Mouse (Mus musculus): Measurements from ENCODE around the gene Chchd6. TPM values are rescaled to one million over a fixed set of nuclear protein-coding genes. Genes with fewer than 3 reads are reported as not detected.

Chchd6 gene
- polyA plus RNA-seq (2012; rRNA removed): 55.4 and 60.1 TPM in 2 replicates

DNA sequence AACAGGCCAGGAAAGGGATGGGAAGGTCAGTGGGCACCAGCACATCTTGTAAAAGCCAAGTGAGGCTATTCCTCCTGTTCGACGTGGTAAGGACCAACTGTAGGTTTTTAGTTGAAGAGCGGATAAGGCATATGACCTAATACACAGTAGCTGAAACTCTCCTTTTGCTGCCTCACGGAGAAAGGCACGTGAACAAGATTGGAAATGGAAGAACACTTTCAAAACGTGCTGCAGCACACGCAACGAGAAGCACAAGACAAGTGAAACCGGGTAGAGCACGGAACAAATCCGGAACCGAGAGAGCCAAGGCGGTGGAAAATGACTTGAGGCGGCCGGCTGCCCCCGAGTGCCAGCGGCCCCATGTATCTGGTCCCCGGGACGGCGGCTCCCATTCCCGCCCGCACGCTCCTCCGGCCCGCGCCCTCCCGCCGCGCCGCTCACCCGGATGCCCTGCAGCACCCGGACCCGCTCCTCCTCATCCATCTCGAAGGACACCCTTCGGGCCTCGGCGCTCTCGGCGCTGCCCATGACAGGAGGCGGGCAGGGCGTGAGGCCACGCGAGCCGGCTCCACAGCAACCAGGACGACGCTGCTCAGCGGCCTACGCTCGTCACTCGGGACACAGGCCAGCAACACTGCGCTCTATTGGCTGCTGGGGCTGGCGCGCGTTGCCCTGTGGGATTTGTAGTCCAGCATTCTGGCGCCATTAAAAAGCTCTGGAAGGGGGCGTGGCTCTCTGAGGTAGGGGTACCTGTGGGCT, at the start of gene Chchd6:
Chchd6 (minus strand) TSS at position 635 of the 759 bp plus-strand sequence.
- TF ChIP-seq CTCF (IDR thresholded peaks at IDR 0.05; ENCODE audit: insufficient read depth, low read length) (no peak), POLR2A (IDR thresholded peaks at IDR 0.05; ENCODE audit: borderline replicate concordance, extremely low read depth, low read depth, low read length) (peak; percentile 36; the same call in 1 of the 2 replicates)
- peak; percentile 95 for DNase-seq
- under 1% methylated on average over 56 of the region's 56 CpGs for WGBS
- H3K4me3 ChIP-seq (replicated peaks; ENCODE audit: extremely low read depth, low read depth, low read length): peak within 1 kb of the TSS; percentile 61
- H3K4me1 ChIP-seq (ENCODE audit: control insufficient read depth, insufficient read depth, low read length): peaks cover 3% of the 10 kb centered on the region; the same call in 1 of the 2 replicates

DNA sequence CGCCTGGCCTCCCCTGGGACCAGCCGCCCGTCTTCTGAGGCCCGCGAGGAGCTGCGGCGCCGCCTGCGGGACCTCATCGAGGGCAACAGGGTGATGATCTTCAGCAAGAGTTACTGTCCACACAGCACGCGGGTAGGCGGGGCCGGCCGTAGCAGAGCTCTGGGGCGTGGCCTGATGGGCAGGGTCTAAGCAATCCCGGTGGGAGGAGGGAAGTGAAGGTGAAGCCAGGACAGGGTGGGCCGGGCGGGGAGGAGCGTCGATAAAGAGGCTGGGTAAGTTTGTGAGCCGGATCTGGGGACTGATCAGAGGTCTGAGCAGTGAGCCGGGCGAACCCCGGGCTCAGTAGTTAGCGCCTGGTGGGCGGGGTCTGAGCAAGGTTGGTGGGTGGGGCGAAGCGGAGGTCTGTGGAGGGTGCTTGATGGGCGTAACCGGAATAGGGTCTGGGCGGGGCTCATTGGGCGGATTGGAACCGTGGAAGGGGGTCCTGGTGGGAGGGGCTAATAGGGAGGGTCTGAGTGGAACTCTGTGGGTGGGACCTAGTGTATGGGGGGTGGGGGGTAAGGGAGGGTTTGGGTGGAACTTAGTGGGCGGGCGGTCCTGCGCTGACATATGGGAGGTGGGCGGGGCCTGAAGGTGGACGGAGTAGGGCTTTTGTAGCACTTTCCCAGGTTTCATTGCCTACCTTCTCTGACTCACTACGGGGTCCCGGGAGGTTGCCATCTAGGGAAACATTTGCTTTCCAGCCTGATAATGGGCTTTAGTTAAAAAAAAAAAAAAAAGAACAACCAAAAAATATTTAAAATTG, 49.0 kb upstream of the Chchd6 start:
- Histone ChIP-seq H3K4me3 (replicated peaks; ENCODE audit: extremely low read depth, low read depth, low read length) (peak overlapping the region; percentile 67), H3K4me1 (ENCODE audit: control insufficient read depth, insufficient read depth, low read length) (no peaks in the 10 kb centered on the region)
- DNase-seq: peak; percentile 93
- WGBS: 1% methylated on average over 41 of the region's 41 CpGs
- no peak for TF ChIP-seq POLR2A (IDR thresholded peaks at IDR 0.05; ENCODE audit: borderline replicate concordance, extremely low read depth, low read depth, low read length)
- no peak for TF ChIP-seq CTCF (IDR thresholded peaks at IDR 0.05; ENCODE audit: insufficient read depth, low read length)

DNA sequence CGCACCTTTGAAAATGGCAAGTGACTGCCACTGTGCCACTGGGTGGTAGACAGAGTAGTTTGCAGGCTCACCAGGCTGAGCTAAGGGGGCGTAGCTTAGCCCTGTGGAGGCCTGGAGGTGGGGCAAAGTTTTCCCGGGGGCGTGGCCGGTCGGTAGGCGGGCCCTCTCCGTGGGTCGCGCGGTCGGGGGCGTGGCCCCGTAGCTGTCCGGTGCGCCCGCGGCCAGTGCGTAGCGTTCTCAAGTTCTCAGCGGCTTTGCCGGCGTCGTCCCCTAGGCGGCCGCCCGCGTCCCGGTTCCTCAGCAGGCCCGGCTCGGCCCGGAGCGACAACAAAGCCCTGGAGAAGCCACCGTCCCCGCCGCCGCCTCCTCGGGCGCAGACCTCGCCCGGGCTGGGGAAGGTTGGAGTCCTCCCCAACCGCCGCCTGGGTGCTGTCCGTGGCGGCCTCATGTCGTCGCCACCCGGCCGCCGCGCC, 48.4 kb upstream of the Chchd6 start, which contains the start of gene Txnrd3:
Txnrd3 (plus strand) TSS at position 191 of the 473 bp plus-strand sequence.
- under 1% methylated on average over 51 of the region's 51 CpGs for WGBS
- TF ChIP-seq POLR2A (IDR thresholded peaks at IDR 0.05; ENCODE audit: borderline replicate concordance, extremely low read depth, low read depth, low read length) (peak; percentile 42; the same call in 1 of the 2 replicates), CTCF (IDR thresholded peaks at IDR 0.05; ENCODE audit: insufficient read depth, low read length) (no peak)

DNA sequence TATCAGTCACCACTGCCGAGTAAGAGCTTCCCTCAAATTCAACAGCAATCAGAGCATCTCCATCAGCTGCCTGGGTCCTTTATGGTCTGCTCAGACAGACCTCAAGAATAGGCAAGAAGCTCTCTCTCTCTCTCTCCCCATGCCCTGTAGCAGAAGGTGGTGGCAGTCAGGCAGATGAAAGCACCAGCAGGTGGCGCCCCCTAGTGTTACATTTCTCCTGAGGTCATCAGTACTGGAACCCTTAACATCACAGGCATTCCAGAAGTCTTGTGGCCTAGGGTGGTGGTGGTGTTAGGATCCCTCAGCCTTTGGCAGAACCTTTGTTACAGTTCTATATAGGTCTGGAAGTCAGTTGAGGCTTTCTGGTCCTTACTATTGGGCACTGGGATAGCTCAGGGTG, 43.6 kb upstream of the Chchd6 start:
- peak; percentile 40 for DNase-seq
- TF ChIP-seq CTCF (IDR thresholded peaks at IDR 0.05; ENCODE audit: insufficient read depth, low read length) (peak; percentile 57), POLR2A (IDR thresholded peaks at IDR 0.05; ENCODE audit: borderline replicate concordance, extremely low read depth, low read depth, low read length) (no peak)
- 43% methylated on average over 2 of the region's 2 CpGs for WGBS

More for the DNA sequence above, 48.4 kb upstream of the Chchd6 start, which contains the start of gene Txnrd3:
- Histone ChIP-seq H3K4me3 (replicated peaks; ENCODE audit: extremely low read depth, low read depth, low read length) (peak within 1 kb of the TSS; percentile 67), H3K4me1 (ENCODE audit: control insufficient read depth, insufficient read depth, low read length) (no peaks in the 10 kb centered on the region)
- DNase-seq: peak; percentile 96

DNA sequence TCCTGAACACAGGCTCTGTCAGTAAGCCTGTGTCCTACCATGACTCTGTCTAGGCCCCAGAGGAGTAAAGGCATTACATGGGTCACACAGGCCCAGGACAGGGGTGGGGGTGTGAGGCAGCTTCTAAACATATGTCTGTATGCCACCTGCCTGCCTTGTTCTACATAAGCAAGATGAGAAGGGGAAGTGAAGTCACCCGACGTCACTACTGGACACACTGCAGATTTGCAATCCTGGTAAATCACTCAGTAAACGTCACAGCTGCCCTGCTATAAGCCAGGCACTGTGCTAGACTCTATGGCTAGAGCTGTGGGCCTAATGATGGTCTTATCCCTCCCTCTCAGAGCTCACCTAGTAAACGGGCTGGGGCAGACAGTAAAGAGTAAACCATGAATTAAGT, 42.5 kb upstream of the Chchd6 start:
- 70% methylated on average over 4 of the region's 4 CpGs for WGBS
- Histone ChIP-seq H3K4me1 (ENCODE audit: control insufficient read depth, insufficient read depth, low read length) (no peaks in the 10 kb centered on the region), H3K4me3 (replicated peaks; ENCODE audit: extremely low read depth, low read depth, low read length) (no peak overlapping the region)
- TF ChIP-seq CTCF (IDR thresholded peaks at IDR 0.05; ENCODE audit: insufficient read depth, low read length) (no peak), POLR2A (IDR thresholded peaks at IDR 0.05; ENCODE audit: borderline replicate concordance, extremely low read depth, low read depth, low read length) (no peak)
- no peak for DNase-seq

More for the DNA sequence above, 43.6 kb upstream of the Chchd6 start:
- Histone ChIP-seq H3K4me1 (ENCODE audit: control insufficient read depth, insufficient read depth, low read length) (no peaks in the 10 kb centered on the region), H3K4me3 (replicated peaks; ENCODE audit: extremely low read depth, low read depth, low read length) (no peak overlapping the region)

DNA sequence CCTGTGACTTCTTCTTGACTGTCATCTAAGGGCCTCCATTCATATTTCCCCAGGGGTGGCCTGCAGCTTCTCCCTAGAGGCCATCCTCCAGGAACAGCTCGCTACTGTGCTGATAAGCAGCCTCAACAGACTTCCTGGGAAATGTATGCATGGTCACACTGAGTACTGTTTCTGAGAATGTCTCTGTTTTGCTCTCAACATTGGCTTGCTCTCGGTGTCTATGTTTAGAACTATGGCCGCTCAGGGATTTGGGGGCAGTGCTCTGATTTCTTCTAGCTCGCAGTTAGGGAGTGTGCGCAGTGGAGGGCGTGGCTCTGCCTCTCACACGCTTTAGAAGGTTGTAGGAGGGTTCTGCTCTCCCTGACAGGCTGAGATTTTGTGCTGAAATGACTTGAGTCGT, 38.9 kb upstream of the Chchd6 start:
- TF ChIP-seq CTCF (IDR thresholded peaks at IDR 0.05; ENCODE audit: insufficient read depth, low read length) (no peak), POLR2A (IDR thresholded peaks at IDR 0.05; ENCODE audit: borderline replicate concordance, extremely low read depth, low read depth, low read length) (no peak)
- H3K4me3 ChIP-seq (replicated peaks; ENCODE audit: extremely low read depth, low read depth, low read length): no peak overlapping the region
- no peaks in the 10 kb centered on the region for H3K4me1 ChIP-seq (ENCODE audit: control insufficient read depth, insufficient read depth, low read length)
- 37% methylated on average over 8 of the region's 8 CpGs for WGBS
- DNase-seq: no peak

DNA sequence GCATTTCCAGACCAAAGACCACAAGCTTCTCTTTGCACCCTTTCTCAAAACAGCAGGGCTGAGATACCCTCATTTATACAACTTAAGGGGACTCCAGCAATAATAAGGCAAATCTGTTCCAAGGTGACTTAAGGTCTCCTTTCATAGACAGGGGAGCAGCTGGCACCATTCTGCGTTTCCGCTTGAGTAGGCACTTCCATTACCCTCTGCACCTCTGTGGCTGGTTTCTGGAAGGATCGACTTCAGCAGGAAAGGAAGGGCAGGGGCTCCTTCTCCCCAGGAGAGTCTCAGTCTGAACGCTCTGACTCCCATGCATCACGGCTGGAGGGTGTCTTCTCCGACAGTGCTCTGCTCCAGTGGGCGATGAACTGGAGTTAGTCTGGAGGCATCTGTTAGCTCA, 37.7 kb upstream of the Chchd6 start:
- no peak overlapping the region for H3K4me3 ChIP-seq (replicated peaks; ENCODE audit: extremely low read depth, low read depth, low read length)
- TF ChIP-seq POLR2A (IDR thresholded peaks at IDR 0.05; ENCODE audit: borderline replicate concordance, extremely low read depth, low read depth, low read length): no peak
- no peak for TF ChIP-seq CTCF (IDR thresholded peaks at IDR 0.05; ENCODE audit: insufficient read depth, low read length)
- H3K4me1 ChIP-seq (ENCODE audit: control insufficient read depth, insufficient read depth, low read length): no peaks in the 10 kb centered on the region
- no peak for DNase-seq
- 77% methylated on average over 7 of the region's 7 CpGs for WGBS

DNA sequence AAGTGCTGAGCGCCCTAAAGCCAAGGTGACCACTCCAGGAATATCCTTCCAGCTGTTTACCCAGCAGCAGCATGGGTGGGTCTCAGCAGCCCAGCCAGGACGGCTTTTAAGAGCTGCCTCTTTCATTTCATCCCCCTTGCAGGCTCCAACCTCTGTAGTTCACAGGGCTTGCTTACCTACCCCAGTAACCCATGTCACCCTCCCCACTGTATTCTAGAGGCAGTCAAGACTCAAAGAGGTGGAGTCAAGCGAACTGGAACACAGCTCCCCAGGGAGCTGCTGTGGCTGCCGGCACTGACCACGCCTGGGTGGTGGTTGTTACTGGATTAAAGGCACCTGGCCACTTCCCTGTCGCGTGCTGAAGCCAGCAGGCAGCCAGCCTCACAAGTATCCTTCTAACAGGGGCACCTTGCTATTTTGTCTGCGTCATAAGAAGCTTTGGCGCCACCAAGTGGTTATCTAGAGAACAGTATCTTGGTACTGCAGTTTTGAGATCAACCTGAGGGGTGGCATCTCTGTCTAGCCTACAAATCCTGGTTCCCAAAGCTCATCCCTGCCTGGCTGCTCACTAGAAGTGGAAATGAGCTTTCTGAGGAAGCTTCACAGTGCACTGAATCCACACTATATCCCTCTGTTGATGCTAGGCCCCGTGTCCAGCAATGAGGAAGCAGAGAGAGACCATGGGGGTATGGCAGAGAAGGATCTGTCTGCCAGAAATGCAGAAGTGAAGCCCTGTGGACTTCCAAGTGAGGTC, 36.5 kb upstream of the Chchd6 start:
- TF ChIP-seq CTCF (IDR thresholded peaks at IDR 0.05; ENCODE audit: insufficient read depth, low read length): peak; percentile 50
- TF ChIP-seq POLR2A (IDR thresholded peaks at IDR 0.05; ENCODE audit: borderline replicate concordance, extremely low read depth, low read depth, low read length): no peak
- Histone ChIP-seq H3K4me3 (replicated peaks; ENCODE audit: extremely low read depth, low read depth, low read length) (no peak overlapping the region), H3K4me1 (ENCODE audit: control insufficient read depth, insufficient read depth, low read length) (no peaks in the 10 kb centered on the region)
- 14% methylated on average over 10 of the region's 10 CpGs for WGBS
- DNase-seq: peak; percentile 74
